Mouse (Mus musculus) layer of hippocampus, adult 8-10 months (tissue): ENCODE results near the gene Tstd3. TPM values are rescaled to one million over a fixed set of nuclear protein-coding genes. Genes with fewer than 3 reads are reported as not detected.
A peak's percentile ranks its signal among the peaks of the same experiment; 100 is the strongest.
"Not testable (repeated sequence)": the region's sequence is repeated elsewhere in the genome, so short reads cannot be mapped to it uniquely, and the experiment has no call there.

Experiments
- DNase-seq, 2 experiments: peaks; one replicate each; pipeline ENCODE4 v3.0.0; 2022; ENCODE audit warnings: low spot score in 2 of 2
- total RNA-seq, 4 experiments: library from RNA; stranded (reverse); gene quantifications; 2 replicates each; pipeline ENCODE4 v1.2.4; 2022

Tstd3 gene
- total RNA-seq, 4 experiments from 2014 or later: 21.7 to 24.5 (median 24.0) TPM

- no peak for DNase-seq
These were observed 11.8 kb downstream of the Tstd3 start for GRCm38 (mm10) chr4:21755123-21755789.

- no peak for DNase-seq
These were observed 21.3 kb downstream of the Tstd3 start for GRCm38 (mm10) chr4:21745723-21746122.

- not testable (repeated sequence) for DNase-seq
These were observed 22.9 kb downstream of the Tstd3 start for GRCm38 (mm10) chr4:21744142-21744541.

GRCm38 (mm10) chr4:21739169-21739568 is 27.8 kb downstream of the Tstd3 start:
- DNase-seq: no peak

- peak; percentile 81 to 88 for DNase-seq
These were observed 39.3 kb downstream of the Tstd3 start, which contains the start of gene Ccnc for GRCm38 (mm10) chr4:21727615-21728165. Ccnc (plus strand) TSS chr4:21727701.

GRCm38 (mm10) chr4:21726912-21727614 is 39.9 kb downstream of the Tstd3 start:
- peak; percentile 24 to 32 for DNase-seq

GRCm38 (mm10) chr4:21722752-21723334 is 44.2 kb downstream of the Tstd3 start:
- DNase-seq: no peak

GRCm38 (mm10) chr4:21712147-21712546 is 54.9 kb downstream of the Tstd3 start:
- DNase-seq: no peak

Other genes with a start within 250 kb of the Tstd3 start
- not detected for gene Prdm13, start 81.2 kb downstream of the Tstd3 start, total RNA-seq
- gene Ccnc, start 39.5 kb downstream of the Tstd3 start, total RNA-seq: 10 to 100 TPM; 30.5 to 39.4 (median 37.1) TPM
- 10 to 100 TPM; 47.1 to 64.1 (median 54.4) TPM for gene Usp45, start 56 bp downstream of the Tstd3 start, total RNA-seq
- gene Pnisr, start 80.4 kb upstream of the Tstd3 start, total RNA-seq: 100 to 1,000 TPM; 199 to 268 (median 223) TPM
- 10 to 100 TPM; 11.3 to 13.8 (median 13.0) TPM for gene Coq3, start 112.5 kb upstream of the Tstd3 start, total RNA-seq
- gene Faxc, start 164.1 kb upstream of the Tstd3 start, total RNA-seq: 10 to 100 TPM; 48.8 to 54.7 (median 52.4) TPM